In genomic region chr3:52830101-52830500, GRCm38 (mm10) we compare ENCODE assay signal across 18 mouse cellular contexts.
DNase-seq lines count a peak whose midpoint lies in the region; ATAC-seq lines count a peak whose summit lies in the region.
"Had no signal": no experiment of that assay in that cellular context is flagged by ENCODE, and none has a peak within 500 bp of the region (broad histone marks: within the 10 kb centered on the region; RNA-seq: fewer than 3 reads in every experiment).

No protein-coding gene starts in this region.

- peak; percentile 76 for ATAC-seq in activated CD4-positive, CD25-positive, alpha-beta regulatory T cell, adult 4 months
- ATAC-seq: forebrain, embryonic 14.5 days; forebrain, postnatal 0 days had no signal

- peak; percentile 59 for DNase-seq in CD4-positive helper T cell, adult 2 months (ENCODE audit: low read depth, low spot score)
- peak; percentile 62 for DNase-seq in CD4-positive, CD25-positive, alpha-beta regulatory T cell, adult 2 months (ENCODE audit: low read depth, low spot score)
- peak; percentile 66 for DNase-seq in naive thymus-derived CD4-positive, alpha-beta T cell, adult 2 months (ENCODE audit: low read depth)
- DNase-seq in frontal cortex, postnatal 36 days (ENCODE audit: low spot score in 2 of 2): no peak
- DNase-seq in urinary bladder, postnatal 36 days (ENCODE audit: low spot score in 2 of 2): no peak
- DNase-seq: adrenal gland, postnatal 10 days; adrenal gland, postnatal 36 days; cerebellum, adult 18-20 months; cerebellum, adult 9-11 months; cerebellum, postnatal 25 days; forebrain, postnatal 0 days; gastrocnemius, postnatal 25 days; heart, adult 18-20 months; heart, postnatal 14 days; heart, postnatal 4 days; kidney, adult 11 months had no signal

Comparison
In these comparisons a context has a peak if more than half of its experiments do, and no peak if none do; other contexts are left out.
1. DNase-seq: peak in CD4-positive helper T cell, adult 2 months (single experiment), CD4-positive, CD25-positive, alpha-beta regulatory T cell, adult 2 months (single experiment) and naive thymus-derived CD4-positive, alpha-beta T cell, adult 2 months (single experiment); none in frontal cortex, postnatal 36 days (0 of 2) and urinary bladder, postnatal 36 days (0 of 2).